Mouse (Mus musculus): Measurements from ENCODE around the gene Erc1. TPM values are rescaled to one million over a fixed set of nuclear protein-coding genes. Genes with fewer than 3 reads are reported as not detected.

Erc1 gene
- polyA plus RNA-seq, 1 experiment from 2014 or later, result 23.7 TPM

DNA sequence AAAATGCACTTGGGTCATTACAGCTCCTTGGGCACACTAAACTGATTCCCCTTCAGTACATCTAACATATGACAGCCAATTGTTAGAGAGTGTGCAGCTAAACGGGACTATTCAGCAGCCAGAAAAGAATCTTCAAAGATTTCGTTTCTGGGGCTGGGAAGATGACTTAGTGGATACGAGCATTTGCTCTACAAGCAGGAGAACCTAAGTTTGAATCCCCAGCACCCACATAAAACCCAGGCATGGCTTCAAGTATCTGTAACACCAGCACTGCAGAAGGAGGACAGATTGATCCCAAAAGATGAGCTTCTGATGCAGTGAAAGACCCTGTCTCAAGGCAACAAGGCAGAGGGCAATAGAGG lies 1.4 kb upstream of the Erc1 start:
- H3K27me3 ChIP-seq (ENCODE audit: control insufficient read depth, insufficient read depth, low read length), result no peaks in the 10 kb centered on the region
- H3K4me3 ChIP-seq (ENCODE audit: low read depth, low read length), result 0 out of 2 replicates have a peak overlapping the region, but pooled peaks have one; percentile 90
- H3K4me2 ChIP-seq, result peak overlapping the region; percentile 71
- DNase-seq (ENCODE audit: low spot score, missing footprints), result no peak
- ATAC-seq (ENCODE audit: low FRiP score), result no peak
- H3K27ac ChIP-seq (ENCODE audit: low read depth, low read length), result no peak overlapping the region
- H3K4me1 ChIP-seq (ENCODE audit: control insufficient read depth, insufficient read depth, low read length), result peaks cover 14% of the 10 kb centered on the region
- no peaks in the 10 kb centered on the region for H3K36me3 ChIP-seq (ENCODE audit: control insufficient read depth, insufficient read depth, low read length)
- no peaks in the 10 kb centered on the region for H3K9me3 ChIP-seq (ENCODE audit: control insufficient read depth, low read length)
- H3K9ac ChIP-seq (ENCODE audit: low read length), result peak overlapping the region; percentile 87; the same call in 1 of the 2 replicates
- WGBS, result 68% methylated on average over 3 of the region's 3 CpGs

DNA sequence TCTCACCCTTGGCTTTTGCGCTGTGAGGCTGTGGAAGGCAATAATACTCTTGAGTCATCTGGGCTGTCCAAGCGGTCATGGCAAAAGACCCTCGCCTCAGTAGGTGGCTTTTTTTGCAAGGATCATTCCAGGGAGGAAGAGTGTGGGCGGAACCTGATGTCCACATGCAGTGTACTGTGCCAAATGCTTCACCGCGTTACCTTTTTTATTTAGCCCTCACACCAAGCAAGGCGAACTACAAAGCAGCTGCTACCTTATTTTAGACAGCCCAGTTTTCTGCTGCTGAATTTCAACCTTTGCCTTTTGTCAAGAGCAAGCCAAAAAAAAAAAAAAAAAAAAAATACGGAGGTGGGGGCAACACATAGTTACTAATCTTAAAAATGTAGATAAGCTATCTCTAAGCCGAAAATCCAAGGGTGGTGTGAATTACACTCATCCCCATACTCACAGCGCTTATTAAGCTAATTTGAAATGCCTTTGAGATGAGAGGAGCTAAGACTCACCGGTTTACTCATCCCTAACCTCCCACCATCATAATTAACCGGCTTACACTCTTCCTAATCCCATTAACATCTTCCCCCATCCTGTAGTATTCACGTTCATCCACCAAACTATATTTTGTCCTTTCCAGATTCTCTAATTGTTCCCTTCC lies 855 bp upstream of the Erc1 start:
- Histone ChIP-seq H3K9me3 (ENCODE audit: control insufficient read depth, low read length) (no peaks in the 10 kb centered on the region), H3K27me3 (ENCODE audit: control insufficient read depth, insufficient read depth, low read length) (no peaks in the 10 kb centered on the region), H3K27ac (ENCODE audit: low read depth, low read length) (peak overlapping the region; percentile 78; the same call in 1 of the 2 replicates), H3K4me2 (peak overlapping the region; percentile 71), H3K4me1 (ENCODE audit: control insufficient read depth, insufficient read depth, low read length) (peaks cover 14% of the 10 kb centered on the region), H3K4me3 (ENCODE audit: low read depth, low read length) (peak overlapping the region; percentile 90), H3K36me3 (ENCODE audit: control insufficient read depth, insufficient read depth, low read length) (no peaks in the 10 kb centered on the region), H3K9ac (ENCODE audit: low read length) (peak overlapping the region; percentile 87)
- peak; percentile 86 for DNase-seq (ENCODE audit: low spot score, missing footprints)
- ATAC-seq (ENCODE audit: low FRiP score), result no peak; the same call in 1 of the 2 replicates
- WGBS, result 14% methylated on average over 13 of the region's 13 CpGs

DNA sequence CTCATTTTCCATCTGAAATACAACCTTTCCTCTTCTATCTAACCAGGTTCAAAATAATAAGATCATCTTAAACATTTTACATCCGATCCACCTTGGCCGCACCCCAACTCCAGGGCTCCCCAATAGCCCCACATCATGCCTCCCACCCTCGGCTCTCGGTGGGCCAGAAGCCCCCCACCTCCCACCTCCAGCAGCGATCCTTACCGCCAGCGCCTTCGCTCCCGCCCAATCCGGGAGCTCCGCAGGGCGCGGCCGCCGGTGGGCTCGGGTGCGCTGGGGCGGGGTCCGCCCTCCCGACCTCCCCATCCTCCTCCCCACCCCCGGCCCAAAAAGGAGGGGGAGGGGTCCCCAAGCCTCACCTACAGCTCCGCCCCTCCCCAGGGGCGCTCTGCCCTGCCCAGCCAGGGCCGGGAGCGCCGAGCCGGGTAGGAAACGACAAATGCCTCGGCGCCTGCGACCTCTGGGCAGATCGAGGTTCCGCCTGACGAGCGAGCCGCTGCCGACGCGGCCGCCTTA lies 391 bp downstream of the Erc1 start:
- H3K4me3 ChIP-seq (ENCODE audit: low read depth, low read length), result peak overlapping the region; percentile 90
- no peaks in the 10 kb centered on the region for H3K36me3 ChIP-seq (ENCODE audit: control insufficient read depth, insufficient read depth, low read length)
- 2% methylated on average over 37 of the region's 40 CpGs for WGBS
- peak; percentile 72 for ATAC-seq (ENCODE audit: low FRiP score)
- no peaks in the 10 kb centered on the region for H3K27me3 ChIP-seq (ENCODE audit: control insufficient read depth, insufficient read depth, low read length)
- peak overlapping the region; percentile 87 for H3K9ac ChIP-seq (ENCODE audit: low read length)
- peak overlapping the region; percentile 71 for H3K4me2 ChIP-seq
- peaks cover 14% of the 10 kb centered on the region for H3K4me1 ChIP-seq (ENCODE audit: control insufficient read depth, insufficient read depth, low read length)
- DNase-seq (ENCODE audit: low spot score, missing footprints), result peak; percentile 94
- H3K27ac ChIP-seq (ENCODE audit: low read depth, low read length), result peak overlapping the region; percentile 78
- H3K9me3 ChIP-seq (ENCODE audit: control insufficient read depth, low read length), result no peaks in the 10 kb centered on the region

DNA sequence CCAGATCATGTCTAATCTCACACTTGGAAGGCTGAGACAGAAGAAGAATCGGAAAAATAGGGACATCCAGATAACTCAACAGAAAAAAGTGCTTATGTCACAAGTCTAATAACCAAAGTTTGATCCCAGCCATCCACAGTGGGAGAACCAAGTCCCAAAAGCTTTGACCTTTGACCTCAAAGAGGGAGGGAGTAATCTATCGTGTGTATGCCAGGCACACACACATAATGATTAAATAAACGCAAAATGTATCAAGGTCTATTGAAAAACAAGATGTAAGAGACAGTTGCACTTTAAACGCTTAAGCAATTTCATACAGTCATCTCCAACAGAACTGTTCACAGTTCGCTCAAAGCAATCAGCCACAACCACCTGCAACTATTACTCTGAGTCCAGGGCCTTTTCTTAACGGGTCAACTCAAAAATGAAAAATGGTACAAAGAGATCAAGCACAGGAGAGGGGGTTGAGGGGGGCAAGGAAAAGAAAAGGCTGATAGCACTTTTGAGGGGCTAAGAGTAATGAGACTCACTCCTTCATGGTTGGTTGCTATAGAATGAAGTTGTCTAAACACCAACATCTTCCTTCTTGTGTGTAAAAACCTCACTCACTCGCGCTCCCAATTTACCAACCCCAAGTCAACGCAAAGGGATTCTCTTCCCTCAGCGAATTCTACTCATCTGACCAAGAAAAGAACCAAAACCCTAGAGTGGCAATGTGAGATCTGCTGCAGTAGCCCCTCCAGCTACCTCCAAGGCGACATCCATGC lies 1.0 kb downstream of the Erc1 start:
- ATAC-seq (ENCODE audit: low FRiP score), result no peak
- no peaks in the 10 kb centered on the region for H3K27me3 ChIP-seq (ENCODE audit: control insufficient read depth, insufficient read depth, low read length)
- no peak overlapping the region for H3K27ac ChIP-seq (ENCODE audit: low read depth, low read length)
- peak overlapping the region; percentile 90 for H3K4me3 ChIP-seq (ENCODE audit: low read depth, low read length)
- H3K4me1 ChIP-seq (ENCODE audit: control insufficient read depth, insufficient read depth, low read length), result peaks cover 14% of the 10 kb centered on the region
- H3K36me3 ChIP-seq (ENCODE audit: control insufficient read depth, insufficient read depth, low read length), result no peaks in the 10 kb centered on the region
- peak overlapping the region; percentile 71 for H3K4me2 ChIP-seq
- DNase-seq (ENCODE audit: low spot score, missing footprints), result peak; percentile 93
- H3K9ac ChIP-seq (ENCODE audit: low read length), result peak overlapping the region; percentile 87
- WGBS, result 28% methylated on average over 11 of the region's 11 CpGs
- no peaks in the 10 kb centered on the region for H3K9me3 ChIP-seq (ENCODE audit: control insufficient read depth, low read length)

DNA sequence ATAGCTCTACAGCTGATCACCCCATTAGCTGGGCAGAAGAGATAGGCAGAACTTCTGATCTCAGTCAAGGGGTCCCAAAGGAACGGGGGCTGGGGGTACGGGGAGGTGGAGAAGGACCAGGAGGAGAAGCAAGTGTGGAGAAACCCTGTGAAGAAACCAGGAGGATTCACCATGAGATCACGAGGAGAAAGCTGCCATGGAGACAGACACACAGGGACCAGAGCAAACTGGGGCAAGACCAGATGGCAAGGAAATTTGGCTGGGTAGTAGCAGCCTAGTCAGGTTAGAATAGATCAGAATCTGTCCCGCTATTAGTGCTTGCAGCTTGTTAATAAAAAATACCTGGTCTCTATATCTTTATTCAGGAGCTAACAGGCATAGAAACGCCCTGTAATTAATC lies 18.0 kb downstream of the Erc1 start:
- Histone ChIP-seq H3K36me3 (ENCODE audit: control insufficient read depth, insufficient read depth, low read length) (no peaks in the 10 kb centered on the region), H3K4me1 (ENCODE audit: control insufficient read depth, insufficient read depth, low read length) (no peaks in the 10 kb centered on the region), H3K27me3 (ENCODE audit: control insufficient read depth, insufficient read depth, low read length) (no peaks in the 10 kb centered on the region), H3K9me3 (ENCODE audit: control insufficient read depth, low read length) (no peaks in the 10 kb centered on the region), H3K27ac (ENCODE audit: low read depth, low read length) (no peak overlapping the region), H3K9ac (ENCODE audit: low read length) (no peak overlapping the region), H3K4me2 (no peak overlapping the region), H3K4me3 (ENCODE audit: low read depth, low read length) (no peak overlapping the region)
- WGBS, result 85% methylated on average over 5 of the region's 5 CpGs
- no peak for DNase-seq (ENCODE audit: low spot score, missing footprints)
- no peak for ATAC-seq (ENCODE audit: low FRiP score)

DNA sequence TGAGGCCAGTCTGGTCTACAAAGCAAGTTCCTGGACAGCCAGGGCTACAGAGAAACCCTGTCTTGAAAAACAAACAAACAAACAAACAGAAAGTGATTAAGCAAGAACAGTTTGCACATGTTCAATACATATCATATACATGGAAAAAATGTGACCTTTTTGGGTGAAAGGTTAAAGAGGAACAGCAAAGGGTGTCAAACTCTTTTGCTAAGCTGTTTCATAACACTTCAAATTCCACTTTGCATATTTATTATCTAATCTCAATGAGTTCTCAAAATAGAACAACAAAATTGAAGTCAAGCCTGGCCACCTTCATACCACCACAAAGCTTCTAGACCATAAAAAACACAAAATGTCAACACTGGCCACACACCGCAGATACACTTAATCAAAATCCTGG lies 19.8 kb downstream of the Erc1 start:
- H3K4me2 ChIP-seq, result no peak overlapping the region
- no peak for ATAC-seq (ENCODE audit: low FRiP score)
- no peak overlapping the region for H3K4me3 ChIP-seq (ENCODE audit: low read depth, low read length)

DNA sequence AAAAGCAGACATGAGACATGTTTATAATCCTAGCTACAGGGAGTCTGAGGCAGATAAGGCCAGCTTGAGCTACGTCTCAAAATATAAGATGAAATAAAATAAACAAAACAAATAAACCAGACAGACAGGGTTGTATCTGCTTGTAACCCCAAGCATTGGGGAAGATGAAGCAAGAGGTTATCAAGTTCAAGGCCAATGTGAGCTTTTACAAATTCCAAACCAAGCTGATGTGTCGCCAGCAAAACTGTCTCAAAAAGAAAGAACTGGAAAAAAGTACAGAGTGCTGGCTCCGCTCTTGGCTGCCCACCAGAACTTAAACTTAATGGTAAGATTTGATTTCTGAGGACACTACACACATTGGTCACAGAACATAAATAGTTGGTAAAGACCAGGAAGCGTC lies 21.3 kb downstream of the Erc1 start:
- Histone ChIP-seq H3K9me3 (ENCODE audit: control insufficient read depth, low read length) (no peaks in the 10 kb centered on the region), H3K27ac (ENCODE audit: low read depth, low read length) (no peak overlapping the region), H3K4me1 (ENCODE audit: control insufficient read depth, insufficient read depth, low read length) (no peaks in the 10 kb centered on the region), H3K9ac (ENCODE audit: low read length) (no peak overlapping the region), H3K27me3 (ENCODE audit: control insufficient read depth, insufficient read depth, low read length) (no peaks in the 10 kb centered on the region), H3K36me3 (ENCODE audit: control insufficient read depth, insufficient read depth, low read length) (0 out of 2 replicates have a peak, but pooled peaks cover 2% of the 10 kb centered on the region), H3K4me2 (no peak overlapping the region), H3K4me3 (ENCODE audit: low read depth, low read length) (no peak overlapping the region)
- DNase-seq (ENCODE audit: low spot score, missing footprints) (no peak), ATAC-seq (ENCODE audit: low FRiP score) (no peak)
- 92% methylated on average over 4 of the region's 4 CpGs for WGBS

More for the DNA sequence above, 19.8 kb downstream of the Erc1 start:
- Histone ChIP-seq H3K27me3 (ENCODE audit: control insufficient read depth, insufficient read depth, low read length) (no peaks in the 10 kb centered on the region), H3K4me1 (ENCODE audit: control insufficient read depth, insufficient read depth, low read length) (no peaks in the 10 kb centered on the region), H3K36me3 (ENCODE audit: control insufficient read depth, insufficient read depth, low read length) (0 out of 2 replicates have a peak, but pooled peaks cover 2% of the 10 kb centered on the region), H3K9ac (ENCODE audit: low read length) (no peak overlapping the region), H3K27ac (ENCODE audit: low read depth, low read length) (no peak overlapping the region), H3K9me3 (ENCODE audit: control insufficient read depth, low read length) (no peaks in the 10 kb centered on the region)
- 97% methylated on average over 1 of the region's 1 CpGs for WGBS
- DNase-seq (ENCODE audit: low spot score, missing footprints), result no peak

DNA sequence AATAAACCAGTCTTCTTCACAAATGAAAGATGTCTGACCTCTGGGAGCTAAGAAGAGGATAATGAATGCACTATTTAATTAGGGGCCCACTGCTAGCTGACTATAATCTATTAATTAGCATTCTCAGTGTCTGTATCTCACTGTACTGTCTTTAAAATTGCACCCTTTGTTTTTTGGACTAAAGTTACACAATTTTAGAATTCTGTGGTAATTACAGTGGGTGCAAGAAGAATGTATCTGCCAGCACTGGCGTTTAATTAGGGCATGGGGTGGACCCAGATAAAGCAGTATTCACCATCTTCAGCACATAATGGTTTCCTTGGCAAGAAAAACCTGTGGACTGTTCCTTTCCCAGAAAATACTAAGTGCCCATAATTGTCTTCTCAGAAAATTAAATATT lies 25.8 kb downstream of the Erc1 start:
- Histone ChIP-seq H3K4me1 (ENCODE audit: control insufficient read depth, insufficient read depth, low read length) (no peaks in the 10 kb centered on the region), H3K36me3 (ENCODE audit: control insufficient read depth, insufficient read depth, low read length) (0 out of 2 replicates have a peak, but pooled peaks cover 7% of the 10 kb centered on the region), H3K9me3 (ENCODE audit: control insufficient read depth, low read length) (no peaks in the 10 kb centered on the region), H3K4me2 (no peak overlapping the region), H3K27ac (ENCODE audit: low read depth, low read length) (no peak overlapping the region), H3K27me3 (ENCODE audit: control insufficient read depth, insufficient read depth, low read length) (no peaks in the 10 kb centered on the region), H3K4me3 (ENCODE audit: low read depth, low read length) (no peak overlapping the region), H3K9ac (ENCODE audit: low read length) (no peak overlapping the region)
- no peak for ATAC-seq (ENCODE audit: low FRiP score)
- DNase-seq (ENCODE audit: low spot score, missing footprints), result no peak
- WGBS, result 92% methylated on average over 1 of the region's 1 CpGs

DNA sequence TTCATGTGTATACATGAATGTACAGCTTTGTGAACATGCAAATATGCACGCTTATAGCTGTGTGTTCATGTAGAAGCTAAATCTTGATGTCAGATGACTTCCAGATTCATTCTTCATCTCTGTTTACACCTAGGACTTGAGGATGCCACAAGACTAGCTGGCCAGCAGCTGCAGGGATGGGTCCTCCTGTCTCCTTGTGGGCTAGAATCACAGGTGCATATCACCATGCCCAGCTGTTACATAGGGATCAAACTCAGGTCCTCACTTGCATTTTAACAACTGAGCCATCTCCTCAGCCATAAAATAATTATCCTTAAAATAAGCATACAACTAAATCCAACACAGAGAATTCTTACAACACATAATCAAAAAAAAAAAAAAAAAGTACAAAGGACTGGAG lies 26.8 kb downstream of the Erc1 start:
- H3K36me3 ChIP-seq (ENCODE audit: control insufficient read depth, insufficient read depth, low read length), result 0 out of 2 replicates have a peak, but pooled peaks cover 7% of the 10 kb centered on the region
- H3K27ac ChIP-seq (ENCODE audit: low read depth, low read length), result no peak overlapping the region
- DNase-seq (ENCODE audit: low spot score, missing footprints) (no peak), ATAC-seq (ENCODE audit: low FRiP score) (no peak)
- H3K4me1 ChIP-seq (ENCODE audit: control insufficient read depth, insufficient read depth, low read length), result no peaks in the 10 kb centered on the region
- H3K4me3 ChIP-seq (ENCODE audit: low read depth, low read length), result no peak overlapping the region
- H3K4me2 ChIP-seq, result no peak overlapping the region
- H3K9me3 ChIP-seq (ENCODE audit: control insufficient read depth, low read length), result no peaks in the 10 kb centered on the region
- WGBS, result 95% methylated on average over 1 of the region's 1 CpGs
- H3K27me3 ChIP-seq (ENCODE audit: control insufficient read depth, insufficient read depth, low read length), result no peaks in the 10 kb centered on the region
- H3K9ac ChIP-seq (ENCODE audit: low read length), result no peak overlapping the region

Data from midbrain, embryonic 11.5 days (tissue).